Mouse (Mus musculus) adipose tissue, adult 10 weeks (tissue): ENCODE data around the gene Higd2a. TPM values are rescaled to one million over a fixed set of nuclear protein-coding genes. Genes with fewer than 3 reads are reported as not detected.

ENCODE experiments used
- polyA plus RNA-seq: library from polyadenylated mRNA; stranded (reverse); fragments of 350-450 nt; fragmentation: Illumina TruSeq; extraction: RNeasy Lipid Tissue Mini Kit (QIAGEN cat#74804); gene quantifications from one replicate; pipeline ENCODE4 v1.2.3, GENCODE M21; 2014; ENCODE audit warnings: low read depth, low replicate concordance

Gene Higd2a
- polyA plus RNA-seq: 134 TPM

DNA sequence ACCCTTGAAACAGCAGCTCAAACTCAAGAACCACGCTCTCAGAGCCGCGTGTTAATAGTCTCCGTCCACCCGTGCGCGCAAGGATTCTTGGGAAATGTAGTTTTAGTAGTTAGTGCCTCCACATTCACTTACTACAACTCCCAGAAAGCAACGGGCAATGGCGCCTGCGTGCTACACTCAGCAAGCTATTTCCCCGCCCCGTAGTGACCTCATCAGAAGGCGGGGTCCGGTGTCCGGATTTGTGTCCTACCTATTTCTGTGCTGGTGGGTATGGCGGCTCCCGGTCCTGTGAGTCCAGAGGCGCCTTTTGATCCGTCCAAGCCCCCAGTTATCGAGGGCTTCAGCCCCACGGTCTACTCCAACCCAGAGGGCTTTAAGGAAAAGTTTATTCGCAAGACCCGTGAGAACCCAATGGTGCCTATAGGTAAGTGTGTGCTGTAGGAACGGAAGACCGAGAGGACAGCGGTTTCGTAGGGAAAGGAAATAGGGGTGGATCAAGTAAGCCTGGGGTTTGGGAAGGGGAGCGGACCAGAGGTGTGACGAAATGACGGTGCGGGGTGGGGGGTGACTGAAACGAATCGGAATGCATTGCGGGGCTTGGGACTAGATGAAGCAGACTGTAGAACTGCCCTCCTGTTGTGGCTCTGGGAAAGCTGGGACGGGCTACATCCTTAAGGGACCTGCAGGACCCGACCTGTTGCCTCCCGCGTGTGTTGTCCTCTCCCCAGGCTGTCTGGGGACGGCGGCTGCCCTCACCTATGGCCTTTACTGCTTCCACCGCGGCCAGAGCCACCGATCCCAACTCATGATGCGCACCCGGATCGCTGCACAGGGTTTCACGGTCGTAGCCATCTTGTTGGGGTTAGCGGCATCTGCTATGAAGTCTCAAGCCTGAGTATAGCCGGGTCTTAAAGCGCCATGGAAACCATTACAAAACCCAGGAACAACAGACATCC is at the start of gene Higd2a, which contains the start of gene Nop16:
Higd2a (plus strand) TSS at position 212 of the 956 bp plus-strand sequence.
Nop16 (minus strand) TSS at position 95 of the 956 bp plus-strand sequence.

GRCm38 (mm10) chr13:54565201-54565581 is 24.8 kb upstream of the Higd2a start, which contains the start of gene 4833439L19Rik:
4833439L19Rik (minus strand) TSS chr13:54565435.

DNA sequence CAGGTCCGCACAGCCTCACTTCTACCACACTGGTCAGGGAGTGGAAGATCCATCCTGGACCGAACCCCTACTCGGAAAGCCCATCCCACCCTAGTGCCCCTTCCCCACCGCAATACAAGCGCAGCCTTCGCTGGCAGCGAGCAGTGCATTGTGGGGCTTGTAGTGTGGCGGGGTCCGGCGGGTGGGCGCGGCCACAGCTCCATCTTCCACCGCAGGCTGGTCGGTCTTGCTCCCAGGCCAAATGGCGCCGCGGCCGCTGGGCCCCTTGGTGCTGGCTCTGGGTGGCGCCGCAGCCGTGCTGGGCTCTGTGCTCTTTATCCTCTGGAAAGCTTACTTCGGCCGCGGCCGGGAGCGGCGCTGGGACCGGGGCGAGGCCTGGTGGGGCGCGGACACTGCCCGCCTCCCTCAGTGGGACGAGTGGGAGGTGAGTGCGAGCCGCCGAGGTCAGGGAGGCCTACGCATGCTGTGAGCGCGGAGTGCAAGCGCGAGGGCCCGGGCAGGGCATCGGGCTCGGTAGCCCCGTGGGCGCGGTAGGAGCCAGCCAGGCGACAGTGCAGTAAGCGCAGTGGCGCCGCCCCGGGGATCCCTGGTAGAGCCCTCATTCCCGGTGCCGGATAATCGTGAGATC is 15.0 kb upstream of the Higd2a start, which contains the start of gene Arl10:
Arl10 (plus strand) TSS at position 162 of the 628 bp plus-strand sequence.

DNA sequence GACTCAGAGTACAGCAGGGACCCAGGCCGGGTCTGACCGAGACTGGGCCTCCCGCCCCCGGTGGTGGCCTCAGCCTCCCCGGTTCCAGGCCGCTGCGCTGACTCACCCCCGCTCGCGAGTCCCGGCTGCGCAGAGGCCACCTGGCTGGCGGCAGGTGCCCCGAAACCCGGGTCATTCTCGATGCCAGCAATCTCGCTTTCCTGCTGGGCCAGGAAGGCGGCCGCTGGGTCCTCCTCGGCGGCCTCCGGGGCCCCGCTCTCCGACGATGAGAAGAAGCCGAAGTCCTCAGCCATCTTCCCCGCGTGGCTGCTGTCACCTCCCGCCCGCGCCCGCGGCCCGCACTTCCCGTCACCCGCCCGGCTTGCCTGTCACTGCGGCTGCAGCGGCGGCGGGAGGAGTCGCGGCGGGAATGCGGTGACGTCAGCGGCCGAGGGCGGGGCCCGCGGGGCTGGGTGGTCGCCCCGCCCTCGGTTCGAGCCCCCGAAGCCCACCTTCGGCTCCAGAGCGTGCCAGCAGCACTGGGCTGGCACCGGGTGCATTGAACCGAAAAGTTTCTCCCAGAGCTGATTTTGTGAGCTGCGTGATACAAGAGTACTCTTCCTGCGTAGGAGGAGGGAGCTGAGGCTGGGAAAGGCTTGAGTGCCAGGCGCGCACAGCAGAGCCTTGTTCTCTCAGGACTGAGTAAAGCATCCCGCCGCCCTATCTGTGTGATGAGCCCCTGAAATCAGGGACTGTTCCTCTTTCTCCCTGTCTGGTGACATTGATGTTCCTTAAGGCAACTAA is 21.2 kb downstream of the Higd2a start, which contains the start of gene Cltb:
Cltb (minus strand) TSS at position 373 of the 783 bp plus-strand sequence.

DNA sequence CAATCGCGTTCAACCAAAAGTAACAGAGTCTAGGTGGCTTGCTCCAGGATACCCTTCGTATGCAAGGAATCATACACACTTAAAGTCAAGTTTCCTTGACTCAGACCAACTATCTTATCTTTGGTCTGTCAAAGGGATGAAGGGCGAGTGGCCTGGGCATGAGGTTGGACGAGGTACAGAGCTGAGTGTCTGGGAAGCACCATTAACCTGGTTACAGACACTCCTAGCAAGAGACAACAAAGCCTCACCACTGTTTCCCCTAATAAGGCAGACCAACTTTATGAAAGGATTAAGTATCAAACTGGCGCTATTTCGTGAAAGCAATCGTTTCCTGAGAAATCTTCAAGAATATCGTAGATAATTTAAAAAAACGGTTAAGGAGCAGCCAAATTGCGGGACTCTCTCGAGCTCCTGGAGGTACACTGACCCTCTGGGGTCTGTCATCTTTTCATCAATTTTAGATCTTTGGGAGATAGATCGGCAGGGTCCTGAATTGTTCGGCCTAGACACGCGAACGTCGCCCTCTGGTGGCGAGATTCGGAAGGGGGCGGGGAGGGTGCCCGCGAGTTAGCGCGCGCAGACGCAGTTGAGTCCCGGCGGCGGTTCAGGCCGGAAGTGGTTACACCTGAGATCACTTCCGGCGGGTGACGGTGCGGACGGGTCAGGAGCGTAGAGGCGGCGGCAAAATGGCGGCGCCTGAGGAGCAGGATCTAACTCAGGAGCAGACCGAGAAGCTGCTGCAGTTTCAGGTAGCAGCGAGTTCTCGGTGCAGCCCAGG is 31.3 kb downstream of the Higd2a start, which contains the start of gene Faf2:
Faf2 (plus strand) TSS at position 630 of the 778 bp plus-strand sequence.

Other genes starting within 250 kb of the Higd2a start
- 6.1 TPM for gene Cplx2, start 218.9 kb upstream of the Higd2a start, polyA plus RNA-seq
- gene Thoc3, start 121.4 kb upstream of the Higd2a start, polyA plus RNA-seq: 24.2 TPM
- 12.4 TPM for gene Simc1, start 86.4 kb upstream of the Higd2a start, polyA plus RNA-seq
- gene 4833439L19Rik, start 24.8 kb upstream of the Higd2a start, polyA plus RNA-seq: 132 TPM
- gene Arl10, start 15.2 kb upstream of the Higd2a start, polyA plus RNA-seq: 21.8 TPM
- gene Nop16, start 117 bp upstream of the Higd2a start, polyA plus RNA-seq: 20.6 TPM
- gene Cltb, start 21.1 kb downstream of the Higd2a start, polyA plus RNA-seq: 50.8 TPM
- gene Faf2, start 31.6 kb downstream of the Higd2a start, polyA plus RNA-seq: 32.6 TPM
- 70.0 TPM for gene Rnf44, start 103.7 kb downstream of the Higd2a start, polyA plus RNA-seq
- gene Cdhr2, start 111.3 kb downstream of the Higd2a start, polyA plus RNA-seq: 4.0 TPM
- gene Gprin1, start 159.7 kb downstream of the Higd2a start, polyA plus RNA-seq: 0.06 TPM
- not detected for gene Sncb, start 176.4 kb downstream of the Higd2a start, polyA plus RNA-seq
- gene Eif4e1b, start 193.8 kb downstream of the Higd2a start, polyA plus RNA-seq: 0.55 TPM
- 42.7 TPM for gene Tspan17, start 199.2 kb downstream of the Higd2a start, polyA plus RNA-seq